Mouse (Mus musculus) gastrocnemius, postnatal 36 days (tissue): ENCODE measurements around the gene Sst. TPM values are rescaled to one million over a fixed set of nuclear protein-coding genes. Genes with fewer than 3 reads are reported as not detected.

Source experiments
- DNase-seq, 2 experiments: peaks; one replicate each; pipeline ENCODE4 v3.0.0; 2022
- intact Hi-C: fragments of 180-260 bp; cut with DNase I; formaldehyde crosslinking; loops from one replicate; pipeline ENCODE4 v1.15.1; 2025
- total RNA-seq, 2 experiments: library from RNA; stranded (reverse); gene quantifications; 2 replicates each; pipeline ENCODE4 v1.2.3; 2021

The Sst gene
- total RNA-seq, 2 experiments from 2014 or later, result not detected

GRCm38 (mm10) chr16:23890151-23890550 lies 607 bp downstream of the Sst start:
- no peak for DNase-seq
- intact Hi-C loops, result no loop called here

- intact Hi-C loops, result no loop called here
- DNase-seq, result no peak
Observed at GRCm38 (mm10) chr16:23887910-23888579, 2.7 kb downstream of the Sst start.

- DNase-seq, result no peak
- intact Hi-C loops, result no loop called here
Observed at GRCm38 (mm10) chr16:23885098-23885497, 5.7 kb downstream of the Sst start.

GRCm38 (mm10) chr16:23855242-23855641 lies 35.5 kb downstream of the Sst start:
- intact Hi-C loops, result no loop called here
- DNase-seq, result no peak

- no peak for DNase-seq
- intact Hi-C loops, result no loop called here
Observed at GRCm38 (mm10) chr16:23849720-23850119, 41.0 kb downstream of the Sst start.

GRCm38 (mm10) chr16:23849176-23849575 lies 41.6 kb downstream of the Sst start:
- intact Hi-C loops, result no loop called here

GRCm38 (mm10) chr16:23844622-23845021 lies 46.1 kb downstream of the Sst start:
- intact Hi-C loops, result no loop called here
- no peak for DNase-seq

More at GRCm38 (mm10) chr16:23849176-23849575, 41.6 kb downstream of the Sst start:
- no peak for DNase-seq

- intact Hi-C loops, result no loop called here
- no peak for DNase-seq
Observed at GRCm38 (mm10) chr16:23842609-23843008, 48.1 kb downstream of the Sst start.

Other genes starting within 250 kb of the Sst start
- gene Rtp2, start 41.4 kb upstream of the Sst start, total RNA-seq, result not detected
- not detected for gene Gm37419, start 97.5 kb upstream of the Sst start, total RNA-seq
- gene Bcl6, start 97.9 kb upstream of the Sst start, total RNA-seq, result 10 to 100 TPM; 40.7 to 68.1 TPM